Mouse (Mus musculus) MEL (cell line): ENCODE results near the gene Fam69a.

Experiments
- CTCF ChIP-seq, 3 experiments: IDR thresholded peaks in 2 of 3; conservative IDR thresholded peaks in 1 of 3; 2 replicates each; pipeline ENCODE4 v1.5.1; 2011 to 2012; ENCODE audit warnings: low read length in 3 of 3, low read depth in 2 of 3, mild to moderate bottlenecking in 2 of 3, improper control_type of control experiment in 1 of 3, inconsistent platforms in 1 of 3, mixed read lengths in 1 of 3, moderate library complexity in 1 of 3; ENCODE audit not compliant: control insufficient read depth in 1 of 3, insufficient read depth in 1 of 3, poor library complexity in 1 of 3, severe bottlenecking in 1 of 3
- NRF1 ChIP-seq: IDR thresholded peaks from 2 replicates; pipeline ENCODE4 v1.6.1; 2014; ENCODE audit warnings: low read depth, mild to moderate bottlenecking, inconsistent platforms, low read length, improper control_type of control experiment, moderate library complexity; ENCODE audit not compliant: poor library complexity, insufficient read depth, severe bottlenecking
- POLR2A ChIP-seq, 2 experiments: IDR thresholded peaks; 2 replicates each; pipeline ENCODE4 v1.6.1; 2011 to 2012; ENCODE audit warnings: low read length in 2 of 2, mild to moderate bottlenecking in 2 of 2, control low read depth in 1 of 2, improper control_type of control experiment in 1 of 2, low read depth in 1 of 2, moderate library complexity in 1 of 2; ENCODE audit not compliant: control insufficient read depth in 1 of 2, insufficient read depth in 1 of 2, poor library complexity in 1 of 2

DNA sequence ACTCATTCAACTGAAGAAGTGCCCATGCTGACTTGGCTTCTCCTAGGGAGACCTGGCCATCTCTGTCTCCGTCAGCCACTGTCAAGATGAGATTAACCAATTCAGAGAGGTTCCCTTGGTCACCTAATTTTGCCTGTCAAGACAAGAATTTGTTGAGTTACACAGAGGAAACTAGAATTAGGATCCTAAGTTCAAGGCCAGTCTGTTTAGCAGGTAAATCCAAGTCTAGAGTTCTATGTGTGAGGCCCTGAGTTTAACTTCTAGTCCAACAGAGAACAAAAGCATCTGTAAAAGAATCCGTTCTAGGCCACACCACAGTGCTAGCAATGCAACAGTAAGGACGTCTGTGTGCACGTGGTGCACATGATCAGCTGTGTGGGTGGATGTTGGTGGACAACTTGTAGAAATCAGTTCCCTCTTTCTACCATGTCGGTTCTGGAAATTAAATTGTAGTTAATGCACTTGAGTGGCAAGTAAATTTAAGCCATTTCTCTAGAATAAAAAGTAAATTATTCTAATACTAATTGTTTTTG is 76.7 kb downstream of the Fam69a start:
- TF ChIP-seq CTCF (IDR thresholded peaks at IDR 0.05 in 2 of 3, conservative IDR thresholded peaks at IDR 0.05 in 1 of 3; ENCODE audit: control insufficient read depth in 1 of 3, insufficient read depth in 1 of 3, low read depth in 2 of 3, low read length in 3 of 3, poor library complexity in 1 of 3, severe bottlenecking in 1 of 3) (no peak), POLR2A (IDR thresholded peaks at IDR 0.05; ENCODE audit: control insufficient read depth in 1 of 2, insufficient read depth in 1 of 2, low read depth in 1 of 2, low read length in 2 of 2, poor library complexity in 1 of 2) (no peak; a peak in 2 of 4 replicates), NRF1 (no peak)
